Mouse (Mus musculus) right cerebral cortex, postnatal 4 days (tissue): Measurements from ENCODE around the gene Mctp1.

ENCODE experiments used
- DNase-seq: peaks from one replicate; pipeline ENCODE4 v3.0.0-alpha.2; 2022

The Mctp1 gene

DNA sequence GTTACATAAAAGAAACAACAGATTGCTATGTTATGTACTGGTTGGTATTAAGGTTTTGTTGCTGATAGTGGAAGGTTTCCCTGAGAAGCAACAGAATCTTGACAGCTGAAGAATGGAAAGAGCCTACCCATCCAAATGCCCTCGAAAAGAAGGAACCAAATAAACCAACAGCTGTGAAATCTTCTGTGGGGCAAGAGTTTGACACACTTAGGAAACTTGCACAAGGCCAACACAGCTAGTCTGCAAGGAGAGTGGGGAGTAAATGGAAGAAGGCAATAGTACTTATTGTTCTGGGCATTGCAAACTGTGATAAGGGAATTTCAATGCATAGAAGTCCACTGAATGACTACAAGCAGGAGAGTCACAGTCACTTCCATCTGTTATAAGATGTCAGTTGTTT, 236.2 kb downstream of the Mctp1 start:
- DNase-seq, result no peak

GRCm38 (mm10) chr13:76633707-76634106, 249.4 kb downstream of the Mctp1 start:
- no peak for DNase-seq

DNA sequence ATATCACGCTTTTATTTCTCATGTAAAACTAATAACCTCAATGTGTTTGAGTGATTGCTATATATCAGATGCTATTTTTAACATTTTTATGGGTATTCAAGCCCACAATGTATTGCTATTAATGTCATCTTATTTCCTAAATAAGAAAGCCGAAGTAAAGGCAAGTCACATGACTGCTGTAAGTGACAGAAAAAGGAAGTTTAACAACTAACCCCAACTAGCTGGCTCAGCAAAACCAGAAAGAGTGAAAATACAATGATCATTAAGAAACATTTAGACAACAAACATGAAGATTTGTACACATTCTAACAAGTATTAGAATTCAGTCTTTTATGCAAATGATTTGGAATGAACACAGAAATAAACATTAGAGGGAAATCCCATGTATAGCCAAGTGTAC, 253.9 kb downstream of the Mctp1 start:
- DNase-seq, result no peak

DNA sequence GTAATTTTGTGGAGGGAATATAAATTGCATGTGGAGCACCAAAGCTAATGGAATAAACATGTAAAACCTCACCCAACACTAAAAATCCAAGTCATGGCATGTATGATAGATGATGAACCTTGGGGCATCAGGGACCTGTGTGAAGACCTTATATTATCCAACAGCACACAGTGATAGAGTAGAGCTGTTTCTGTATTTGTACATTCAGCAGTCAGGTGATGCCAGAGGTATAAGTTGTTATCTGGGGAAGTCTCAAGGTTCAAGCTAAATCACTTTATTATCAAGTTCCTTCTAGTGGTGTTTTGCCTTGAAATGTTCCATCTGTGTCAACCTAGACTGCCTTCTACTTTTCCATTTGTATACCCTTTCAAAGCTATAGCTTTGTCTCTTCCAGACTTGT, 275.2 kb downstream of the Mctp1 start:
- DNase-seq, result no peak

GRCm38 (mm10) chr13:76681286-76681685, 297.0 kb downstream of the Mctp1 start:
- no peak for DNase-seq

GRCm38 (mm10) chr13:76689349-76689748, 305.0 kb downstream of the Mctp1 start:
- DNase-seq, result no peak

DNA sequence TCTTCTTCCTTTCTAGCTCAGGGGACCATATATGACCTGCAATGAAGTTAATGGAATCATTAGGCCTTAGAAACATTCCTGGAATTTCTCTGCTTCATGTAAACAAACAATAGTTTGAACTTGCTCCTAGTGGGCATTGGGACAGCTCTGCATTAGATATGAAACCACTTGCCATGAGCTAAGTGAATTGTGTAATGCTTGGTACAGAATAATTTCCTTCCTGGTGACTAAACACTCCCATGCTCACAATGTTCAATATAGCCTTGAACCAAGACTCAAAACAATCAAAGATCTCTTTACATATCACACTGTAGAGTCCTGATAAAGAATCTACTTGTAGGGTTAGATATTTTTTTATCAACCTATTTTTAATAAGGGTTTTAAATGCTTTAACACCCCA, 305.8 kb downstream of the Mctp1 start:
- DNase-seq, result no peak

DNA sequence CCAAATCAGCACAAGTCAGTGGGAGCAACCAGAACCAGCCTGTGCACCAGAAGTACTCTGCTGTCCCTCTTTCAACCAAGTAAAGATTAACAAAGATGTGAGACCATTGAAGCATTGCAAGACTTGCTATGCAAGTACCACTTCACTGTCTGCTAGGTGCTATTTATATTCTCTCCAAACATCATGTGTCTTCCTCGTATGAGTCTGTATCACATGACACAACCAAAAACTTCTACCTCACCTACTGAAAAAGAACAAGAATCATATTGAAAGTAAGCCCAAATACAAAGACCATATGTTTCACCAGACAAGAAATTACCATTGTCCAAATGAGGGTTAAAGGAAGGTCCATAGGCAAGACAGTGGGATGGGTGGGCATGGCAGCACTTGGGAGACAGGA, 306.4 kb downstream of the Mctp1 start:
- DNase-seq, result no peak

- DNase-seq, result no peak
Observed at GRCm38 (mm10) chr13:76734013-76734412, 349.7 kb downstream of the Mctp1 start.

- no peak for DNase-seq
Observed at GRCm38 (mm10) chr13:76750663-76751429, 366.5 kb downstream of the Mctp1 start.

DNA sequence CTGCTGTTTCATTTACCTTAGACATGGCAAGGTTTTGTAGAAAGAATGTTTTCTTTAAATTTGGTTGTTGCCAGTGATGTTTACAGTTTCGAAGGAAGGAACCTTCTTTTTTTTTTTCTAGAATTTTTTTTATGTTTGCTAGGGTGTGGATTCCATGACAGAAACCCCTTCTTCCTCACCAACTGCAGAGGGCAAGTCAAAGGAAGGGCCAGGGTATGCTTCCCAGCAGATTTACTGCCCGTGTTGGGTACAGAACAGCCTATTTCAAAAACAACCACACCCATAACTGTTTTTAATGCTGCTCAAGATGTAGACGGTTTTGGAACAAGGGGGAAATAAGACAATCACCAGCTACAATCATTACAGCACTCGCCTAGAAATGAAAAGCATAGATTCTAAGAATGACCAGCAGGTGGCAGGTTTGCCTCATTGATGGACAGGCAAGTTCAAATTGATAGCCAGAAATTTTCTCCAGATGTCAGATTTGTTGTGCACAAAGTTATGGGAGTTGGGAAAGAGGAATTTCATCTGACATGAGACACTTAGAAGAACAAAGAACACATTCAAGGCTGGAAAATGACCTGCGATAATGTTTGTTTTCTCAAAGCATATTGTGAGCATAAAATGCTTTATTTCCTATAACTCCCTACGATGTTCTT, 375.6 kb downstream of the Mctp1 start:
- peak; percentile 56 for DNase-seq

- no peak for DNase-seq
Observed at GRCm38 (mm10) chr13:76799662-76800061, 415.3 kb downstream of the Mctp1 start.

DNA sequence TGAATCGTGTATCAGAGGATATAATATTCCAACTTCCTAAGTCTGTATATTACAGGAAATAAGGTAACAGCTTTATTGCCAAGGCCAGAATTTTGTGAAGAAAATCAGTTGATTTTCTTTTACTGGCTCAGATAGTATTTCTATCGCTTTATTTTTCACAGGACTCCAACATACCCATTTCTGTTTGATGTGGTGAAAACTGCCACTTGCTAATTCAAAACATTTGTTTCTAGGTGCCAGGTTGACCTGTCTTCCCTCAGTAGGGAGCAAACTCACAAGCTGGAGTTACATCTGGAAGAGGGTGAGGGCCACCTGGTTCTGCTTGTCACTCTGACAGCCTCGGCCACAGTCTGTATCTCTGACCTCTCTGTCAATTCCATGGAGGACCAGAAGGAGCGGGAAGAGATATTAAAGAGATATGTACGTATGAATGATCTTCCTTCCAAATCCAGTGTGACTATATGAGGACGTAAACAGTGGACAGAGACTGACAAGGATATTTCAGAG, 416.8 kb downstream of the Mctp1 start:
- DNase-seq, result no peak

- no peak for DNase-seq
Observed at GRCm38 (mm10) chr13:76802051-76802728, 417.9 kb downstream of the Mctp1 start.

- no peak for DNase-seq
Observed at GRCm38 (mm10) chr13:76802926-76803325, 418.6 kb downstream of the Mctp1 start.

GRCm38 (mm10) chr13:76803799-76804198, 419.5 kb downstream of the Mctp1 start:
- no peak for DNase-seq

GRCm38 (mm10) chr13:76808871-76809390, 424.6 kb downstream of the Mctp1 start:
- DNase-seq, result no peak

GRCm38 (mm10) chr13:76809802-76810201, 425.5 kb downstream of the Mctp1 start:
- no peak for DNase-seq

DNA sequence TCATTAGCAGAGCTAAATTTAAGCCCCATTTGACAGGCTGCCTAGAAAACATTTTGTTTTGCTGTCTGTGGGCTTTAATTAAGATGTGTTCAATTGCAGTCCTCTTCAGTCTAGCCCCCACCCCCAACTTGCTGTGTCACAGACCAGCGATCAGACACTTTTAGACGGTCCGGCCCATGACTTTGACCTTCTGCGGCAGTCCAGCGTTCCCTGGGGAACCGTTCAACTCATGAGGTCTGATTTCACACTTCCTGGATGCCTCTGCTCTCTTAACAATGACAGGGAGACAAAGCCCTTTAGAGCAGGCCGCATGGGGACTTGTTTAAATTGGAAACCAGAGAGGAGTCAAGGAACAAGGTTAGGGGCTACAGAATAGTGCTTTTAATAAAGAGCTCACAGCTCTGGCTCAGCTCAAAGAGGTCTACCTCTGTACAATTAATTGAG, 426.2 kb downstream of the Mctp1 start:
- no peak for DNase-seq

DNA sequence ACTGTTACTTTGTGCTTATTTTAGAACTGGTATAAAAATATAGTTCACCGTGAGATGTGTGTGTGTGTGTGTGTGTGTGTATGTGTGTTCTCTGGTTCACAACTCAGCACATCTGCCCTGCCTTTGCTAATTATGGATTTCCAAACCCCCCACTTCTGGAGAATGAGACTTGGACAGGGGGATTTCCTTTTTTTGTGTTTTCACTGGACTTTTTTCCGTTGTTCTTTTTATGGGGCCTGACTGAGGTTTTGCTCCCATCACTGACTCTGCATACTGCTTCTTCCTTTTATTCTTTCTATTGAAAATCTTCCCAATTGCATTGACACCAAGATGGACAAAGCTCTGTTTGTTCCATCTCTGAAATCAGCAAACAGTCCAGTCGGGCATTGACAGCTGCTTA, 438.7 kb downstream of the Mctp1 start:
- no peak for DNase-seq

- no peak for DNase-seq
Observed at GRCm38 (mm10) chr13:76824932-76825694, 440.8 kb downstream of the Mctp1 start.

GRCm38 (mm10) chr13:76827738-76828137, 443.4 kb downstream of the Mctp1 start:
- no peak for DNase-seq

- no peak for DNase-seq
Observed at GRCm38 (mm10) chr13:76838031-76838430, 453.7 kb downstream of the Mctp1 start.
